Mouse (Mus musculus): ENCODE measurements around the gene Stil. TPM values are rescaled to one million over a fixed set of nuclear protein-coding genes. Genes with fewer than 3 reads are reported as not detected.

The Stil gene
- total RNA-seq (2012; rRNA removed) (8.9 and 9.0 TPM in 2 replicates), total RNA-seq (2014; rRNA removed) (8.1 and 8.4 TPM in 2 replicates), polyA plus RNA-seq (2012; ENCODE audit: insufficient read length, low read depth) (9.7 and 11.8 TPM in 2 replicates)

DNA sequence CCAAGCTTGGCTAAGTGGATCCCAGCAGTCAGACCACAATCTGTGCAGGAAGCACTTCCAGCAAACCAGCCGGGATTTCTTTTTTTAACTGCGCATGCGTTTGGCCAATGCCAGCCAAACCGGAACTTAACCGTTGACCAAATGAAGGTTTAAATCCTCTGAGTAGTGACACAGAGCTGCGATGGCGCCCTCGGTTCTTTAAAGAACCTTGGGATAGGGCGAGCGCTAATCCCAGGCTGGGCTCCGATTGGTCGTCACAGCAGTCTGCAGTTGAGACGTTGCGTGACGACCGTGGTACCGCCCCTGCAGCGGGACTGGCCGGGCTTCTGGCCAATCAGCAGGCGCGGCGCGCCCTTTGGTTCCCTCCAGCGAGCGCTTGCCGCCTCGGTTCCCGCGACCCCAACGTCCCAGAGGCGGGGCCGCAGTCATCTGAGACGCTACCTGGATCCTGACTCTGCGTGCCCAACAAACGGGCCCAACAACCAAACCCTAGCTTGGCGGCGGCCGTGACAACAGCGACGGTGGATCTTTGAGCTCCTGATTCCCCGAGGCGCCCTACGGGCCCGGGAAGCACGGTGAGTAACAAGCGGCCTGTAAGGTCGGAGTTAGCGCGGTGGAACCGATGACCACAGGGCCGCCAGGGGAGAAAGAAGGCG is at the start of gene Stil:
Gene Stil (plus strand): TSS at position 387 of the 656 bp plus-strand sequence.
- Histone ChIP-seq H3K79me2 (replicated peaks; ENCODE audit: control insufficient read depth, extremely low read depth, insufficient read depth, poor library complexity, severe bottlenecking) (peaks cover 30% of the 10 kb centered on the region), H3K9ac (ENCODE audit: insufficient read depth, low read depth) (peak within 1 kb of the TSS; percentile 86), H3K4me2 (ENCODE audit: insufficient read depth, low read depth, poor library complexity, severe bottlenecking) (peak within 1 kb of the TSS; percentile 77), H3K27me3 (replicated peaks) (no peaks in the 10 kb centered on the region), H3K36me3 (replicated peaks in 1 of 2; ENCODE audit: control insufficient read depth in 1 of 2, insufficient read depth in 1 of 2, low read length in 1 of 2) (peaks cover 8 to 23% of the 10 kb centered on the region in 2 experiments), H3K4me3 (replicated peaks in 1 of 3; ENCODE audit: low read depth in 2 of 3, low read length in 2 of 3, poor library complexity in 1 of 3) (peak within 1 kb of the TSS; percentile 81 to 96 (median 87)), H3K4me1 (ENCODE audit: control insufficient read depth in 1 of 2, insufficient read depth in 2 of 2) (peaks cover 5 to 28% of the 10 kb centered on the region in 2 experiments; a peak in 3 of 4 replicates), H3K27ac (ENCODE audit: insufficient read depth, low read depth) (peak within 1 kb of the TSS; percentile 85), H3K9me3 (replicated peaks; ENCODE audit: low read length) (no peaks in the 10 kb centered on the region)
- in situ Hi-C loops (cut with MboI; ENCODE audit: low pct_ligation_motif_present, low pct_unique_long_range_greater_than_20kb, low sequenced_read_pairs) (loop anchor here (10.0 kb wide), 1 partner anchor 785 kb away; the partner anchor contains the start of genes Atpaf1 and Tex38), dilution Hi-C loops (cut with MboI; ENCODE audit: extremely low pct_ligation_motif_present, extremely low pct_unique_long_range_greater_than_20kb, low sequenced_read_pairs) (no loop called here)
- peak; percentile 99 for DNase-seq (ENCODE audit: extremely low read depth)
- peak; percentile 43; the same call in 1 of the 2 replicates for TF ChIP-seq TCF12 (IDR thresholded peaks at IDR 0.05; ENCODE audit: low read depth, low read length)
- peak; percentile 79 for TF ChIP-seq ZMIZ1 (IDR thresholded peaks at IDR 0.05; ENCODE audit: low read depth, low read length)
- peak; percentile 64 for TF ChIP-seq HCFC1 (IDR thresholded peaks at IDR 0.05; ENCODE audit: low read depth, low read length)
- 0 out of 2 replicates have a peak, but pooled peaks have one; percentile 55 for TF ChIP-seq UBTF (IDR thresholded peaks at IDR 0.05; ENCODE audit: low read depth, low read length)
- no peak for TF ChIP-seq MAFK (IDR thresholded peaks at IDR 0.05; ENCODE audit: insufficient replicate concordance, low read length)
- TF ChIP-seq MEF2A (IDR thresholded peaks at IDR 0.05; ENCODE audit: borderline replicate concordance, low read depth, low read length): no peak; the same call in 1 of the 2 replicates
- TF ChIP-seq KAT2A (IDR thresholded peaks at IDR 0.05; ENCODE audit: insufficient replicate concordance, low read length): 0 out of 2 replicates have a peak, but pooled peaks have one; percentile 53
- no peak for TF ChIP-seq MYC (IDR thresholded peaks at IDR 0.05; ENCODE audit: low read depth, low read length)
- peak; percentile 67 for TF ChIP-seq CHD2 (IDR thresholded peaks at IDR 0.05; ENCODE audit: low read length)
- peak; percentile 93; the same call in 1 of the 2 replicates for TF ChIP-seq E2F4 (IDR thresholded peaks at IDR 0.05; ENCODE audit: insufficient replicate concordance, low read depth, low read length)
- no peak for TF ChIP-seq ZKSCAN1 (IDR thresholded peaks at IDR 0.05; ENCODE audit: borderline replicate concordance, low read depth, low read length)
- no peak for TF ChIP-seq PAX5 (IDR thresholded peaks at IDR 0.05; ENCODE audit: low read length)
- no peak for TF ChIP-seq CTCF (conservative IDR thresholded peaks at IDR 0.05 in 1 of 2, IDR thresholded peaks at IDR 0.05 in 1 of 2; ENCODE audit: low read depth in 2 of 2, low read length in 2 of 2)
- peak; percentile 81 for TF ChIP-seq ELF1 (IDR thresholded peaks at IDR 0.05; ENCODE audit: low read depth, low read length)
- TF ChIP-seq USF2 (conservative IDR thresholded peaks at IDR 0.05; ENCODE audit: low read depth, low read length): no peak
- peak; percentile 89 for TF ChIP-seq NRF1 (IDR thresholded peaks at IDR 0.05; ENCODE audit: low read depth, low read length)
- peak; percentile 89 for TF ChIP-seq POLR2A (IDR thresholded peaks at IDR 0.05; ENCODE audit: low read depth, low read length)
- TF ChIP-seq ZC3H11A (IDR thresholded peaks at IDR 0.05; ENCODE audit: low read depth, low read length): no peak
- no peak for TF ChIP-seq JUND (conservative IDR thresholded peaks at IDR 0.05; ENCODE audit: low read depth, low read length)
- peak; percentile 91; the same call in 1 of the 2 replicates for TF ChIP-seq MXI1 (IDR thresholded peaks at IDR 0.05; ENCODE audit: low read depth, low read length)
- TF ChIP-seq TBP (conservative IDR thresholded peaks at IDR 0.05; ENCODE audit: low read depth, low read length): peak; percentile 72
- no peak for TF ChIP-seq ETS1 (conservative IDR thresholded peaks at IDR 0.05; ENCODE audit: low read depth, low read length)
- 0 out of 2 replicates have a peak, but pooled peaks have one; percentile 35 for TF ChIP-seq MAZ (IDR thresholded peaks at IDR 0.05; ENCODE audit: low read depth, low read length)
- TF ChIP-seq SIN3A (IDR thresholded peaks at IDR 0.05; ENCODE audit: low read length): peak; percentile 98
- peak; percentile 70 for TF ChIP-seq NELFE (IDR thresholded peaks at IDR 0.05; ENCODE audit: low read depth, low read length)
